In the genomic region with DNA sequence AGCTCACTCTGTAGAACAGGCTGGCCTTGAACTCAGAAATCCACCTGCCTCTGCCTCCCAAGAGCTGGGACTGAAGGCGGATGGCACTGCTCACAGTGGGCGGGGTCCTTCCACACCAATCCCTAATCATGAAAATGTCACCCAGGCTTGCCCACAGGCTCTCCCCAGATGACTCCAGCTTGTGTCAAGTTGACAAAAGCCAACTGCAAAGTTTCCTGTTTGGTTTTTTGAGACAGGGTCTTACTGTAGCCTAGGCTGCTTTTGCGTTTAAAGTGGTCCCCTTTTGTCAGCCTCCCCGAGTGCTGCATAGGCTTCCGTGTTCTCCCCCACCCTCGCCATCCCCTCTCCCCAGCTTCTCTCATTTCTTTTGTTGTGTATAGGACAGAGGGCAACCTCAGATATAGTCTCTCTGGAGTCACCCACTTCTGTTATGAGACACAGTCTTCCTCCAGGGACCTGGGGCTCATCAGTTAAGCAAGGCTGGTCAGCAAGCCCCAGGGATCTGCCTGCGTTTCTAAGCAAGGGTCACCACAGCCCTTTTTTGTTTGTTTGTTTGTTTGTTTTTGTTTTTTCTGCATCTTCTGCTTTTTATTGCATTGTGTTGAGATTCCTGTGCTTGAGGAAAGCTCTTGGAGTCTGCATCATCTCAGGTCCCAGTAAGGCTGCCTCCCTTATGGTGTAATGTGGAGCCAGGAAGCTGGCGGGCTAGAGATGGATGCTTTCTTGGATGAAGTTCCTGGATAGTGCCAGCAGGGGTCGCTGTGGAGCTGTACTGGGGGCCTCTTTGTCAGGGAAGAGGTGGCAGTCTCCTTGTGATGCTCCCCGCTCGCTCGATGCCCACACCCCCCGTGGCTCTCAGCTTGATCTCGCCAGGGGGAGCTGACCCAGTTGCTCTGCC, we compare ENCODE assay signal across 9 mouse cellular contexts. TPM values are rescaled to one million over a fixed set of nuclear protein-coding genes. Genes with fewer than 3 reads are reported as not detected.
DNase-seq lines count a peak whose midpoint lies in the region; ATAC-seq and TF ChIP-seq lines count a peak whose summit lies in the region.
"Had no signal": no experiment of that assay in that cellular context is flagged by ENCODE, and none has a peak within 500 bp of the region (broad histone marks: within the 10 kb centered on the region; RNA-seq: fewer than 3 reads in every experiment).

No protein-coding gene starts in this region.

- no peak overlapping the region; the same call in 1 of the 2 replicates for H3K27ac ChIP-seq in forebrain, embryonic 14.5 days (ENCODE audit: low read depth, low read length)
- H3K27ac ChIP-seq in neural tube, embryonic 15.5 days (replicated peaks) = peak overlapping the region; percentile 52

- WGBS in forebrain, embryonic 14.5 days = 37% methylated on average over 14 of the region's 14 CpGs
- 36% methylated on average over 14 of the region's 14 CpGs for WGBS in neural tube, embryonic 15.5 days

- ATAC-seq in forebrain, embryonic 14.5 days = peak; percentile 89
- peak; percentile 81 for ATAC-seq in neural tube, embryonic 15.5 days (ENCODE audit: low FRiP score)

- H3K9ac ChIP-seq in forebrain, embryonic 14.5 days (ENCODE audit: low read length) = peak overlapping the region; percentile 65
- peak overlapping the region; percentile 28; the same call in 1 of the 2 replicates for H3K9ac ChIP-seq in neural tube, embryonic 15.5 days (replicated peaks)

- DNase-seq in cerebellum, adult 11 months = peak; percentile 95
- peak; percentile 94 for DNase-seq in forebrain, embryonic 14.5 days (ENCODE audit: low spot score)
- peak; percentile 92 to 95 for DNase-seq in heart, postnatal 14 days
- DNase-seq in kidney, postnatal 4 days = peak; percentile 94
- DNase-seq in lung, adult 18-20 months = peak; percentile 88 to 91
- peak; percentile 96 for DNase-seq in testis, postnatal 10 days (ENCODE audit: low spot score)

- H3K36me3 ChIP-seq in E14TG2a.4 (ENCODE audit: insufficient read depth, low read length) = no peaks in the 10 kb centered on the region
- H3K36me3 ChIP-seq in forebrain, embryonic 14.5 days (ENCODE audit: control insufficient read depth, insufficient read depth, low read length) = no peaks in the 10 kb centered on the region
- H3K36me3 ChIP-seq in neural tube, embryonic 15.5 days = no peaks in the 10 kb centered on the region

- H3K4me1 ChIP-seq in E14TG2a.4 (replicated peaks; ENCODE audit: low read depth, low read length) = peaks cover 48% of the 10 kb centered on the region
- peaks cover 9% of the 10 kb centered on the region; the same call in 1 of the 2 replicates for H3K4me1 ChIP-seq in forebrain, embryonic 14.5 days (ENCODE audit: control insufficient read depth, insufficient read depth, low read length)
- peaks cover 18% of the 10 kb centered on the region for H3K4me1 ChIP-seq in neural tube, embryonic 15.5 days

- intact Hi-C loops in heart, postnatal 14 days (cut with DNase I) = loop anchor here (1.0 kb wide), 2 partner anchors 28 to 165 kb away; no protein-coding TSS in a partner anchor

- peak overlapping the region; percentile 46 for H3K4me3 ChIP-seq in E14TG2a.4 (replicated peaks; ENCODE audit: low read length)
- peak overlapping the region; percentile 19 for H3K4me3 ChIP-seq in forebrain, embryonic 14.5 days (ENCODE audit: low read depth, low read length)
- H3K4me3 ChIP-seq in neural tube, embryonic 15.5 days (replicated peaks) = peak overlapping the region; percentile 8

- peak overlapping the region; percentile 58 for H3K4me2 ChIP-seq in forebrain, embryonic 14.5 days (ENCODE audit: low read length)
- H3K4me2 ChIP-seq in neural tube, embryonic 15.5 days = peak overlapping the region; percentile 57

- TF ChIP-seq CTCF in E14TG2a.4 (conservative IDR thresholded peaks at IDR 0.05; ENCODE audit: low read length) = peak; percentile 90

- no peaks in the 10 kb centered on the region for H3K9me3 ChIP-seq in E14TG2a.4 (ENCODE audit: low read length)
- no peaks in the 10 kb centered on the region for H3K9me3 ChIP-seq in forebrain, embryonic 14.5 days (replicated peaks; ENCODE audit: control insufficient read depth, low read length)
- no peaks in the 10 kb centered on the region for H3K9me3 ChIP-seq in neural tube, embryonic 15.5 days (replicated peaks)

- H3K27me3 ChIP-seq in E14TG2a.4 (ENCODE audit: insufficient read depth, low read length) = peaks cover 38% of the 10 kb centered on the region; the same call in 1 of the 2 replicates
- no peaks in the 10 kb centered on the region for H3K27me3 ChIP-seq in forebrain, embryonic 14.5 days (replicated peaks; ENCODE audit: control insufficient read depth, insufficient read depth, low read length)
- H3K27me3 ChIP-seq in neural tube, embryonic 15.5 days (replicated peaks) = 0 out of 2 replicates have a peak, but pooled peaks cover 2% of the 10 kb centered on the region

RNA-seq across cellular contexts. Expression of a gene that starts 10.4 kb away (rescaled TPM):
- polyA plus RNA-seq in forebrain, embryonic 14.5 days (2014; fragmentation: Nextera tagmentation; extraction: Ambion mirVana) = 1.4 and 1.7 TPM in 2 replicates
- total RNA-seq in heart, postnatal 14 days (2021) = 1 to 10 TPM; 1.4 to 1.9 TPM
- 3.1 and 3.4 TPM in 2 replicates for polyA plus RNA-seq in neural tube, embryonic 15.5 days (2015; fragmentation: Nextera tagmentation; extraction: Ambion mirVana)

RNA-seq across cellular contexts. Expression of a gene that starts 11.2 kb away (rescaled TPM):
- polyA plus RNA-seq in forebrain, embryonic 14.5 days (2014; fragmentation: Nextera tagmentation; extraction: Ambion mirVana) = 14.7 and 15.4 TPM in 2 replicates
- total RNA-seq in heart, postnatal 14 days (2021) = 10 to 100 TPM; 50.4 to 57.4 TPM
- polyA plus RNA-seq in neural tube, embryonic 15.5 days (2015; fragmentation: Nextera tagmentation; extraction: Ambion mirVana) = 28.7 and 31.1 TPM in 2 replicates

RNA-seq across cellular contexts. Expression of a gene that starts 16.1 kb away (rescaled TPM):
- 0.61 TPM in 2 replicates for polyA plus RNA-seq in forebrain, embryonic 14.5 days (2014; fragmentation: Nextera tagmentation; extraction: Ambion mirVana)
- total RNA-seq in heart, postnatal 14 days (2021) = 10 to 100 TPM; 15.1 to 15.3 TPM
- 1.4 and 4.0 TPM in 2 replicates for polyA plus RNA-seq in neural tube, embryonic 15.5 days (2015; fragmentation: Nextera tagmentation; extraction: Ambion mirVana)

RNA-seq across cellular contexts. Expression of a gene that starts 56.7 kb away (rescaled TPM):
- polyA plus RNA-seq in forebrain, embryonic 14.5 days (2014; fragmentation: Nextera tagmentation; extraction: Ambion mirVana) = 0.36 TPM in 1 of 2 replicates, not detected in the other
- total RNA-seq in heart, postnatal 14 days (2021) = not detected
- 0.34 and 0.49 TPM in 2 replicates for polyA plus RNA-seq in neural tube, embryonic 15.5 days (2015; fragmentation: Nextera tagmentation; extraction: Ambion mirVana)
- polyA plus RNA-seq: gonadal fat pad, adult 2 months had no signal
